Mouse (Mus musculus): Measurements from ENCODE around the gene Gm10273. TPM values are rescaled to one million over a fixed set of nuclear protein-coding genes. Genes with fewer than 3 reads are reported as not detected.

Gene Gm10273
- total and polyA plus RNA-seq, 3 experiments: 19.6 to 220 (median 29.6) TPM

DNA sequence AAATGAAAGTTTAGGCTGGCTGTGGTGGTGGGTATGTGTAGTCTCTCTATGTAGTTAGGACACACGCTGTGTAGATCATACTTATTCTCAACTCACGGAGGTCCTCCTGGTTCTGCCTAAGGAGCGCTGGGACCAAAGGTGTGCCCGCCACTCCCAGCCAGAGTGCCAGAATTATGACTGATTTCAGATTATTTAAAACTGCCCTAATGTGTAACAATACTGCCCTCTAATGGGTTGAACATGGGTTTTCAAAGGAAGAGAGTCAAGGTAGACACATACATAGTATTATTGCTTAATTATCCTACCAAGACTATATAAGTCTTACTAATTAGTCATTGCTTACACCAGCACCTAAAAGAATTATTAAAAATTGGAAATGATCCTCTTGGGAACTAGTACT lies 36.7 kb upstream of the Gm10273 start:
- no peaks in the 10 kb centered on the region for H3K27me3 ChIP-seq (replicated peaks)
- H3K4me1 ChIP-seq (ENCODE audit: control insufficient read depth in 1 of 2, insufficient read depth in 2 of 2): peaks cover 0 to 3% of the 10 kb centered on the region in 2 experiments; a peak in 1 of 4 replicates
- in situ Hi-C loops (cut with MboI; ENCODE audit: low pct_ligation_motif_present, low pct_unique_long_range_greater_than_20kb, low sequenced_read_pairs) (no loop called here), dilution Hi-C loops (cut with MboI; ENCODE audit: extremely low pct_ligation_motif_present, extremely low pct_unique_long_range_greater_than_20kb, low sequenced_read_pairs) (no loop called here)
- H3K4me3 ChIP-seq (replicated peaks in 1 of 3; ENCODE audit: low read depth in 2 of 3, low read length in 2 of 3, poor library complexity in 1 of 3): no peak overlapping the region
- H3K9ac ChIP-seq (ENCODE audit: insufficient read depth, low read depth): no peak overlapping the region
- peaks cover 40 to 79% of the 10 kb centered on the region in 2 experiments for H3K36me3 ChIP-seq (replicated peaks in 1 of 2; ENCODE audit: control insufficient read depth in 1 of 2, insufficient read depth in 1 of 2, low read length in 1 of 2)
- TF ChIP-seq BHLHE40 (IDR thresholded peaks at IDR 0.05; ENCODE audit: low read depth, low read length) (no peak), ZC3H11A (IDR thresholded peaks at IDR 0.05; ENCODE audit: low read depth, low read length) (no peak), RAD21 (IDR thresholded peaks at IDR 0.05; ENCODE audit: low read depth, low read length) (peak; percentile 54), SMC3 (IDR thresholded peaks at IDR 0.05; ENCODE audit: low read depth, low read length) (peak; percentile 24), CTCF (conservative IDR thresholded peaks at IDR 0.05 in 1 of 2, IDR thresholded peaks at IDR 0.05 in 1 of 2; ENCODE audit: low read depth in 2 of 2, low read length in 2 of 2) (peak in 1 of 2 experiments; percentile 67; a peak in 2 of 4 replicates), HCFC1 (IDR thresholded peaks at IDR 0.05; ENCODE audit: low read depth, low read length) (no peak), USF1 (IDR thresholded peaks at IDR 0.05; ENCODE audit: low read depth, low read length) (no peak), MAX (IDR thresholded peaks at IDR 0.05; ENCODE audit: low read length) (no peak), IRF4 (IDR thresholded peaks at IDR 0.05; ENCODE audit: low read depth, low read length) (no peak)
- H3K27ac ChIP-seq (ENCODE audit: insufficient read depth, low read depth): no peak overlapping the region
- no peaks in the 10 kb centered on the region for H3K79me2 ChIP-seq (replicated peaks; ENCODE audit: control insufficient read depth, extremely low read depth, insufficient read depth, poor library complexity, severe bottlenecking)
- DNase-seq (ENCODE audit: extremely low read depth): peak; percentile 4
- no peak overlapping the region for H3K4me2 ChIP-seq (ENCODE audit: insufficient read depth, low read depth, poor library complexity, severe bottlenecking)
- H3K9me3 ChIP-seq (replicated peaks; ENCODE audit: low read length): no peaks in the 10 kb centered on the region

DNA sequence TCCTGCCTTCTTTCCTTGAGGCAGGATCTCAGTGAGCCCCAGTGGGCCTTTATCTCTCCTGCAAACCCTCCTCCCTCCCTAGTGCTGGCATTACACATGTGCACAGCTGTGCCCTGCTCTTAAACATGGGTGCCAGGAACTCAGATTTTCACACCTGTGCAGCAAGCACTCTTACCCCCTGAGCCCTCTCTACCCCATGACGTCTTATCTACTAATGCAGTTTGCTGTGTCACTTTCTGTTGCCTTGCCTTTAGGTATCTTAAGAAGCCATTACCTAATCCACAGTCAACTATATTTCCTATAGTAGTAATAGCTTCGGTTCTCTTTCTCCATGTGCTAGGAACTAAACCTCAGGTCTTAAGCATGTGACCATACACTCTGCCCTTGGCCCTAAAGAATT lies 32.2 kb upstream of the Gm10273 start:
- Histone ChIP-seq H3K9ac (ENCODE audit: insufficient read depth, low read depth) (no peak overlapping the region), H3K4me2 (ENCODE audit: insufficient read depth, low read depth, poor library complexity, severe bottlenecking) (no peak overlapping the region), H3K4me3 (replicated peaks in 1 of 3; ENCODE audit: low read depth in 2 of 3, low read length in 2 of 3, poor library complexity in 1 of 3) (no peak overlapping the region), H3K27me3 (replicated peaks) (no peaks in the 10 kb centered on the region), H3K79me2 (replicated peaks; ENCODE audit: control insufficient read depth, extremely low read depth, insufficient read depth, poor library complexity, severe bottlenecking) (no peaks in the 10 kb centered on the region), H3K36me3 (replicated peaks in 1 of 2; ENCODE audit: control insufficient read depth in 1 of 2, insufficient read depth in 1 of 2, low read length in 1 of 2) (peaks cover 57 to 89% of the 10 kb centered on the region in 2 experiments), H3K9me3 (replicated peaks; ENCODE audit: low read length) (no peaks in the 10 kb centered on the region), H3K4me1 (ENCODE audit: control insufficient read depth in 1 of 2, insufficient read depth in 2 of 2) (no peaks in the 10 kb centered on the region), H3K27ac (ENCODE audit: insufficient read depth, low read depth) (no peak overlapping the region)
- TF ChIP-seq TBP (conservative IDR thresholded peaks at IDR 0.05; ENCODE audit: low read depth, low read length): no peak
- no peak for TF ChIP-seq RAD21 (IDR thresholded peaks at IDR 0.05; ENCODE audit: low read depth, low read length)
- no peak for TF ChIP-seq BHLHE40 (IDR thresholded peaks at IDR 0.05; ENCODE audit: low read depth, low read length)
- TF ChIP-seq MXI1 (IDR thresholded peaks at IDR 0.05; ENCODE audit: low read depth, low read length): no peak
- TF ChIP-seq ZC3H11A (IDR thresholded peaks at IDR 0.05; ENCODE audit: low read depth, low read length): no peak
- no peak for TF ChIP-seq NRF1 (IDR thresholded peaks at IDR 0.05; ENCODE audit: low read depth, low read length)
- no peak for TF ChIP-seq E2F4 (IDR thresholded peaks at IDR 0.05; ENCODE audit: insufficient replicate concordance, low read depth, low read length)
- TF ChIP-seq SIN3A (IDR thresholded peaks at IDR 0.05; ENCODE audit: low read length): no peak
- TF ChIP-seq KAT2A (IDR thresholded peaks at IDR 0.05; ENCODE audit: insufficient replicate concordance, low read length): no peak
- no peak for TF ChIP-seq USF2 (conservative IDR thresholded peaks at IDR 0.05; ENCODE audit: low read depth, low read length)
- no peak for TF ChIP-seq IRF4 (IDR thresholded peaks at IDR 0.05; ENCODE audit: low read depth, low read length)
- TF ChIP-seq UBTF (IDR thresholded peaks at IDR 0.05; ENCODE audit: low read depth, low read length): no peak
- DNase-seq (ENCODE audit: extremely low read depth): no peak
- in situ Hi-C loops (cut with MboI; ENCODE audit: low pct_ligation_motif_present, low pct_unique_long_range_greater_than_20kb, low sequenced_read_pairs) (no loop called here), dilution Hi-C loops (cut with MboI; ENCODE audit: extremely low pct_ligation_motif_present, extremely low pct_unique_long_range_greater_than_20kb, low sequenced_read_pairs) (no loop called here)

All from CH12.LX (cell line).